Mouse (Mus musculus): ENCODE results near the gene Mre11a.
"Not testable (repeated sequence)": the region's sequence is repeated elsewhere in the genome, so short reads cannot be mapped to it uniquely, and the experiment has no call there.

The Mre11a gene

GRCm38 (mm10) chr9:14868326-14868725, 83.9 kb downstream of the Mre11a start:
- DNase-seq (ENCODE audit: low read depth, low spot score) = no peak

DNA sequence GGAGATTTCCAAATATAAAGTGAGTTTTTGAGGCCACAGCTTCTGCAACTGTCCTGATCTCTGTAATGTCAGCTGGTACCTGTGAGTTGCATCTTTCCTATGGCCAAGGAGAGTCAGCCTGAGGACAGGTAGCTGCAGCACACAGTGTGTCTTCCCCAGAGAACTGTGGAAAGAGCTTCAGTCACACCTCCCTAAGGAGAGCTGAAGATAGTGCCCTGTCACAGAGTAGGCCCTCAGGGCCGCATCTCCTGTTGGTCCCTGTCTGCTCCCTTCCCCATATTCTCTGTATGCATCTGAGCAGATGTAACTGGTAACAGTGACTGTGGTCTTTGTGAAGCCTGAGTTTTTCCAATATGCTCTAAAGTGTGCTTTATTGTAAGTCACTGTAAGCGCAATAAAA, 85.9 kb downstream of the Mre11a start:
- no peak for DNase-seq (ENCODE audit: low read depth, low spot score)

DNA sequence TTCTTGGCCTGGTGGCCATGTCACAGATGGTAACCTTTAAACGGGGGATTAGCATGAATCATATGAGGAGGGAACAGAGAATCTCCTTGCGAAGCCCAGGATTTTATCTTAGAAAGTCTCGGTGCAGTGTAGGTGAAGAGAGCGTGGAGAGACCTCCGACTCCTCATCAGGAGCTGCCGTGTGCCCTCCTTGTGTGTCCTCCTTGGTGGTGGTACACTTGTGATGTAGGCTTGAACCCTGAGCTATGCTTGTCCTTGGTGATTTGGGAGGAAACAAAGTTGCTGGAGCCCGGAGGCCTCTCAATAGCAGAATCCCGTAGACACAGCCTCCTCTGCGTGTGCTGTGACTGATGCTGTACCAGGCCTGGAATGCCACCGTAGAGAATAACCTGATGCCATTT, 86.3 kb downstream of the Mre11a start:
- no peak for DNase-seq (ENCODE audit: low read depth, low spot score)

DNA sequence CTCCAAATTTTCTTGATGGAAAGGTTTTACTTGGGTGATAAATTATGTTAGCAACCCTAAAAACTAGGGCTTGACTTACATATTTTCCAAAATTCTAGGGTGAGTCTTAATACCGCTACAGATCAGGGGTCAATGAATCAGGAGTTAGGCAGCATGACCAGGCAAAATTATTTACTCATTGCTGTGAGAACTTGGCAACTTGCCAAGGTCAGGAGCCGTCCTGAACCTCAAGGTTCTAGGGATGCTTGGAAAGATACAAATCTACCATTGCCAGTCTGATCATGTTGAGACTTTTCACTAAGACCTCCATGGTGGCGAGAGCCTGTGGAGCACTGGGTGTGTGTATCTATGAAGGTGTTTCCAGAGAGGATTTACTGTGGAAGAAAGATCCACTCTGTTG, 87.1 kb downstream of the Mre11a start:
- DNase-seq (ENCODE audit: low read depth, low spot score) = no peak

DNA sequence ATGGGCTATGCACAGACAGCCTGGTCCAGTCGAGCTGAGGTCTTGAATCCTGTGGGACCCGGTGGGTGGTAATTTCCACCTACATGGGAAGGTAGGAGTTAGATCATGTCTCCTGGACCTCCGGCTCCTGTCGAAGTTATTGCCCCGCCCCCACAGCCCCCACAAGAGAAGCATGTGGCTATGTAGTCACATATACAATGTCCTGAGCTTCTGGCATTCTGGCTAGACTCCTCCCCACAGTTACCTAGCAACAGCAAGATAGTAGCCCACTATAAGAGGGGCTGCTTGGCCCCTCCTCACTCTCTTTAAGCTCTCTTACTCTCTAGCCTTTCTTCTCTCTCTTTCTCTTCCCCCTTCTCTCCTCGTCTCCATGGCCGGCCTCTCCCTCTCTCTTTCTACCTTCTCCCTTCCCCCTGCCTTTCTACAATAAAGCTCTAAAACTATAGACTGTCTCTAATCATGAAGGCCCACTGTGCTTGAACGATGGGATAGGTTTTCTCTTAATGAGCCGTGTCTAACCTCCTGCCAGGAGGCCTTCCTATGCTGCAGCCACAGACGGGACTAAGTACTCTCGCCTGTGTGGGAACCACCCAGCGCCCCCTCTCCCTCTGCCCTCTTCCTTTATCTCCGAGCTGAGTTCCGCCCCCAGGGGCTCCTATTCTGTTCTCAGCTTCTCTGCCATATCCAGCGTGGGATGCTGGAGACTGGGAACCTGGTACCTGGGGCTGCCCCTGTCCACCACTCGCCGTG, 87.9 kb downstream of the Mre11a start:
- no peak for DNase-seq (ENCODE audit: low read depth, low spot score)

- DNase-seq (ENCODE audit: low read depth, low spot score) = no peak
Measured at GRCm38 (mm10) chr9:14875743-14876507, 91.5 kb downstream of the Mre11a start.

GRCm38 (mm10) chr9:14876566-14876965, 92.1 kb downstream of the Mre11a start:
- not testable (repeated sequence) for DNase-seq (ENCODE audit: low read depth, low spot score)

GRCm38 (mm10) chr9:14884641-14885040, 100.2 kb downstream of the Mre11a start:
- DNase-seq (ENCODE audit: low read depth, low spot score) = peak; percentile 61

DNA sequence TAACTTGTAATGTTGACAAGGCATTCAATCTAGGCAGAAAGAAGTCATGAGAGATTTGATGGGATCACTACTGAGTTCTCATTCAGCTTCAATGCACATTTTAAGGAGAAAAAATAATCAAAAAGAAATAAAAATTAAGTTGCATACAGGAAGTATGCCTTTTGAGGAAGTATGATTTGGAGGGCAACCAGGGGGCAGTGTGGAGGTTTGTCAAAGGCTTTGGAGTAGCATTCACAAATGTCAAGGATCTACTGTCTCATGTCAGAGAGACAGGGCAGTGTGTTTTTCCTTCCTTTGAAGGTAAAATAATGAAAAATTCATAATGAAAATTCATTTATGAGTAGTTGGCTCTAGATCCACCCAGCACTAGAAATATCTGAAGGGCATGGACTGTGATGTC, 100.7 kb downstream of the Mre11a start:
- DNase-seq (ENCODE audit: low read depth, low spot score) = peak; percentile 43

DNA sequence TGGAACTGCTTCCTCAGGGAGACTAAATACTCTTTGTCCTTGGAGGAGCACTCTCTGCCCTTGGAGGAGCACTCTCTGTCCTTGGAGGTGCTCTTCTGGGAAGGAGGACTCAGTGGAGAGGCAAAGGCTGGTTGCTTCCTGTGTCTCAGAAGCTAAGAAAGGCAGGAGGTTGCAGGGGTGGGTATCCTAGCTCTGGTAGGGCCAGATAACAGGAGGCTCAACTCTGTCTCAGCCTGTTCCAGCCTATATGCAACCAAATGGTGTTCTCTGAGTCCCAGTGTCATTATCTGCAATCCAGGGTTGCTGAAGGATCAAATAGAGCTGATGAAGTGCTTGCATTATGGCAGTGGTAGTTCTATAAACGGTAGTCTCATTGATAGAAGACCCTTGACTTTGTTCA, 101.5 kb downstream of the Mre11a start:
- no peak for DNase-seq (ENCODE audit: low read depth, low spot score)
